Mouse (Mus musculus): ENCODE results near the gene Slc8a1. TPM values are rescaled to one million over a fixed set of nuclear protein-coding genes. Genes with fewer than 3 reads are reported as not detected.

The Slc8a1 gene
- 0.52 and 0.68 TPM in 2 replicates for polyA plus RNA-seq (2012; rRNA removed)

GRCm38 (mm10) chr17:81738311-81738755 is at the start of gene Slc8a1:
Gene Slc8a1 (minus strand): TSS chr17:81738377.

DNA sequence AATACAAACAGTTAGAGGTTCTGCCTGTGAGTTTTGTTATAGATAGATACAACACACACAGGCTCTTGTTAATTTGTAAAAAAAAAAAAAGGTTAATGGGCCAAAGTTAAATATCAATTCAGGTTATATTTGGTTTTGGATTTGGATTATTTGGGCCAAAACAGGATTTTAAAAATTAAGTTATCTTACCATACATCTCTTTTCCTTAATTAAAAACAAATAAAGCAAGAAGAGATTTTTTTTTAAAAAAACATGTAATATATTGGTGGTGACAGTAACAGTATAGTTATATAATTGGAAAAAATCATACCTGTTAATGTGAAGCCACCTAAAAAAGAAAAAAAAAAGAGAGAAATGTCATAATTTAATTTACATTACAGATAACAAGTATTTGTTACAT is 296.7 kb downstream of the Slc8a1 start, which contains the start of gene Gm11096:
Gene Gm11096, plus strand, starts transcription at position 301 of the 400 bp plus-strand sequence.

